Mouse (Mus musculus) regulatory T cell (primary cell): Measurements from ENCODE around the gene Ccn1.

Experiments
- in situ Hi-C: fragments of 300-600 bp; cut with MboI, MseI; formaldehyde crosslinking; loops from one replicate; pipeline ENCODE4 v1.15.1; 2025; ENCODE audit warnings: high pct_unique_total_duplicates

Gene Ccn1

DNA sequence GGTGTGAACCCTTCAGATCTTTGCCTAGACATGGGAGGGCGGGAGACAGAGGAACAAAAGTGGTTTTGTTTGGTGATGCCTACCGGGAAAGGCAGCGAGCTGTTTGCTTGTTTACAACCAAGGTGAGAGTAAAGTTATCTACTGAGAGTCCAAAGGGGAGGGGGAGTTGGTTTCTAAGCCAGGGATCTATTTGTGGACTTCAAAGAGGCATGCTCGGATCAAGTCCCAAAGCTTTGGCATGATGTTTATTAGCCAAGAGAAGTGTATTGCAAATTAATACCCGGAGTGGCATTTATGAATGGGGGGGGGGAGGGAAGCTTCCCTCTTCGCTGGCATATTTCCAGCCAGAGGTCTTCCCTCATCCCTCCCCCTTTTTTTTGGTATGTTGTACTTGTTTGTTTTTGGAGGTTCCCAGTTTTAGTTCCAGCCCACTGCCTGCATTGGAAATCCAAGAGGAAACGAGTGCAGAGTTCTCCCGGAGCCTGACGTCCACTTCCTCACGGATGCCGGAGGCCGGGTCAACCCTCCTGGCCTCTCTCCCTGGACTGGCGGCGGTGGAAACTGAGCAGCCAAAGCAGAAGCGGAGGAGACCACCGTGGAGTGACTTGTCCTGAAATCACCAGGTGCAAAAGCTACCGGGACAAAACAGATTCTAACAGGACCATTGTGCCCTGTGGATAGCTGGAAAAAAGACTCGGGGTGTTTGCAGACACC, 674 bp upstream of the Ccn1 start:
- in situ Hi-C loops, result no loop called here

DNA sequence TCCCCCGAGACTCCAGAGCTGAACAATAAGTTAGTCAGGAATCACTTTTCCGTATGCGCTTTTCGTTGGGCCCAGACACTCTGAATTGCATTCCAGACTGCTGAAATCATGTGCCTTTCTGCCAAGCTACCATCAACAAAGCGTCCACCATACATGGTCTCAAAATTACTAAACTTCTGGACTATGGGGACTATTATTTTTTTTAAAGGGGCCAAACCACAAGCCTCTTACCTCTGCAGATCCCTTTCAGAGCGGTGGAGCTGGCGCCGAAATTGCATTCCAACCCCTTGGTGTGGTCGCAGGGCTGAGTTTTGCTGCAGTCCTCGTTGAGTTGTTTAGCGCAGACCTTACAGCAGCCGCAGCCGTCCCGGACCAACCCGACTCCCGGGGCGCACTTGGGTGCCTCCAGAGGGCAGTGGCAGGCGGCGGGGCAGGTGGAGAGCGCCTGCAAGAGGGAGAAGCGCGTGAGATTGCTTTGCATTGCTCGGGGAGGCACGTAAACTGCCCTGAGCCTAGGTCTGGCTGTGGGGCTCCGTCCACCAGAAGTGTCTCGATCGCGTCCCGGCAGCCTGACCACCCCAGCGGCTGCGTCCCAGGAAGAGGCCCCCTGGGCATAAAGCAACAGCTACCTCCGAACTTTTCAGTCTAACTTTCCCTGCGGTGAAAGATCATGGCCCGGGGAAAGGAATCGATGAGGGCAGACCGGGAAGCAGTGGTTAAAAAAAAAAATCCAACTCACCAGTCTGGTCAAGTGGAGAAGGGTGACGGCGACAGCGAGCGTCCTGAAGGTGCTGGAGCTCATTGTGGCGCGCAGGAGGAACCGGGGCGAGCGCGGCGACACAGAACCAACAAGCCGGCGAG, 560 bp downstream of the Ccn1 start:
- in situ Hi-C loops, result loop anchor here (10.0 kb wide), 1 partner anchor 256 kb away; no protein-coding TSS in a partner anchor

DNA sequence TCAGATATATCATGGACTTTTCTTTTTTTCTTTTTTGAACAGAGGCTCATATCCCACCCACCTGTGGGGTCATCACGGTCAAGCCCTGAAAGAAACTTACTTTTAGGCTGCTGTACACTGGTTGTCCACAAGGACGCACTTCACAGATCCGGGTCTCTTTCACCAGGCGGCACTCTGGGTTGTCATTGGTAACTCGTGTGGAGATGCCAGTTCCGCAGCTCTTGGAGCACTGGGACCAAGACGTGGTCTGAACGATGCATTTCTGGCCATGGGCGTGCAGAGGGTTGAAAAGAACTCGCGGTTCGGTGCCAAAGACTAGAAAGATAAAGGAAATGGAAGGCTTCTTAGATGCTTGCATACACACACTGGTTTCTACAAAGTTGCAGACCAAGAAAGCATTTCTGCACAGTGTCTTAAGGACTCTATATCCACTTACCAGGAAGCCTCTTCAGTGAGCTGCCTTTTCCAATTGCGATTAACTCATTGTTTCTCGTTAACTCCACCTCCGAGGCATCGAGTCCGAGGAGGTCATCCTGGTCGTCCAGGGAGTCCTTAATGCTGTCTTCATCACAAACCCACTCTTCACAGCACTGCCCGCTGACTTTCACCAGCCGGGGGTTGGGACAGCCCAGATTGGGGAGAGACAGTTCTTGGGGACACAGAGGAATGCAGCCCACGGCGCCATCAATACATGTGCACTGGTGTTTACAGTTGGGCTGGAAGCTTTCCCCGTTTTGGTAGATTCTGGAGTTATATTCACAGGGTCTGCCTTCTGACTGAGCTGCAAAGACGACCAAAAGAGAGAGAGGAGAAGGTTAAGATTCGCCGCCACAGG, 1.5 kb downstream of the Ccn1 start:
- in situ Hi-C loops, result loop anchor here (10.0 kb wide), 1 partner anchor 256 kb away; no protein-coding TSS in a partner anchor

DNA sequence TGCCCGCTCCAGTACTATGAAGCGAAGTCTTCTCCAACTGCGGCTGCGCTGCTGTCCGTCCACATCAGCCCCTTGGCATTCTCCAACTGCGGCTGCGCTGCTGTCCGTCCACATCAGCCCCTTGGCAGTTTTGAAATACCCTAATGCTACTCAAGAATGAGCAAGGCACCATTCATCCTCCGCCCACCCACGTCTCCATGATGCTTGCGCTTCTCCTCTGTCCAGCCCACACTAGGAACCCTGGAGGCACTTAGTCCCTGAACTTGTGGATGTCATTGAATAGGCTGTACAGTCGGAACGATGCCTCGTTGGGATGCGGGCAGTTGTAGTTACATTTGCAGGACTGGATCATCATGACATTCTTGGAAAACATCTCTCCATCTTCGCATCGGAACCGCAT, 2.4 kb downstream of the Ccn1 start:
- in situ Hi-C loops, result loop anchor here (10.0 kb wide), 1 partner anchor 257 kb away; no protein-coding TSS in a partner anchor

DNA sequence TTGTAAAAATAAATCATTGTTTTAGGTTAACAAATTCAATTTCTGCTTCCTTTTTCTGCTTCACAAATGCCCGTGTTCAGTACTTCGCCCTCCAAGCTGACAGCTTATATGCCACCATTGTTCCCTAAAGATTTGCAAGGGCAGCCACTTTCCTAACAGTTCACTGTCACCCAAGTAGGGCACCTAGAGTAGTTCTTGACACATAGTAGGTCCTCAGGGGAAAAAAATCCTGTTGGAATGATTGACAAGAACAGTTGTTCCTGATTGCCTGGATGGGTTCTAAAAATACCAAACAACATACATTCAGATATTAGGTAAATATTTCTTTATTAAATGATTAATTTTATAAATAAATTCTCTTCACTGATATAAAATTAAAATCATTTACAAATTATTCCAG, 3.1 kb downstream of the Ccn1 start:
- in situ Hi-C loops, result loop anchor here (10.0 kb wide), 1 partner anchor 258 kb away; no protein-coding TSS in a partner anchor

DNA sequence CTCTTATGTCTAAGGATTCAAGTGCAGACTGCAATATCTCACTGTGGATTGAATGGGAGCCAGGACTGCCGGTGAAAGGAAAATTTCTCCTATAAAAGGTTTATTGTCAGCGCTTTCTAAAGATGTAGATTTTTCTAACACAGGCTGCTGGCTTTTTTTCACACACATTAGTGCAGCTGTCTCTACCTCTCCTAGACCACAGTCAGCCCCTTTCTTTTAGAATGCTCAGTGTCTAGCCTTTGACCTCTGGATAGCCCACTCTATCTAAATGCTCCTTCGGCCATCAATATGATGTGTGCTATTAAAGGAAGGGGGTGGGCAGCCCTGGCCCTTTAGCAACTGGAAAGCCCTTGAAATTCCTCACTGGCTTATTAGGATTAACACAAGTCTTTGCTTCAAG, 3.8 kb downstream of the Ccn1 start:
- in situ Hi-C loops, result loop anchor here (10.0 kb wide), 1 partner anchor 259 kb away; no protein-coding TSS in a partner anchor

DNA sequence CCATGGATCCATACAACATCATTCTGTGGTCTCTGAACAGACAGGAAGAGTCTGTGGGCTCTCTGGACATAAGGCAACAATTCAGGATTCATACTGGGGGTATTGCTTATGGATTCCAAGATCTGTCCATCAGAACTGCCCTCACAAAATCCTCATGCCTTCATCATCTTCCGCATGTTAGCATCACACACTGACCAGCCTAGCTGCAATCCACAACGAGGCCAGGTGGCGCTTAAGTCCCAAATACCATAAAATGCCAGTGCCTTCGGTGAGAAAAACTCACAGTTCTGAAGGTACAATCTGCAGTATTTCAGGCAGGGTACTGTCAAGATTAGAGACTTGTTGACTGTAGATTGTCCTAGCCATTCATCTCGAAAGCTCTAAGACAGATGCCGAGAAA, 4.3 kb downstream of the Ccn1 start:
- in situ Hi-C loops, result loop anchor here (10.0 kb wide), 1 partner anchor 259 kb away; no protein-coding TSS in a partner anchor

DNA sequence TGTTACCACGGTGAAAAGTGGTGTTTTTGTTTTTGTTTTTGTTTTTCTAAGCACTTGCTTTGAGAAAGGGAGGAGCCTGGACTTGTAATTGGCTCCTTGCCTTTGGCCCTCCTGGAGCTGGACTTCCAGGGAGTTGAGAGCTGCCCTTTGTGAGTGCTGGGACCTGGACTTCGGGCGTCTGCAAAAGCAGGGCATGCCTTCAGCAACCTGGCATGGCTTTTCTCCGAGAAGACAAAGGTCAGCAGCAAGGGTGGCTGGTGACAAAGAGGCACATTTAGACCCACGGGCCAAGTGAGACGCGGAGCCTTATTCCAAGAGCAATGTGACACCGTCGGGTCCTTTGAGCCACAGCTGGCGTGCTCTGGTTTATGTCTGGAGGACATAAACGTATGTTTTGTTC, 6.9 kb downstream of the Ccn1 start:
- in situ Hi-C loops, result loop anchor here (10.0 kb wide), 1 partner anchor 262 kb away; no protein-coding TSS in a partner anchor

DNA sequence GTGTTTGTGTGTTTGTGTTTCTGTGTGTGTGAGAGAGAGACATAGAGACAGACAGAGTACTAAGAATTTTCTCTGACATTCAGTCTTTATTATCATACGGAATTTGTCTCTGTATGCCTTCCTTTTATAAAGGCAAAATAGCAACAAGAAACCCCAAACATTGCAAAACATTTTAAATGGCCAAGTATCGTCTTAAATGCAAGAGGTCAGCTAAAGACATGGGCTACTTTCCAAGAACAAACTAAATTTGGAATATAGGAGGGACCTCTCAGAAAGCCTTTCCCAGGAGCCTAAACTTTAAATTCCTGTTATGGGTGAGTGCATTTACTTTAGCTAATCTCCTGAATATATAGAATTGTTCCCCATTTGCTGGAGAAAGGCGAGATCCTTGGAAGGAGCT, 7.9 kb downstream of the Ccn1 start:
- in situ Hi-C loops, result loop anchor here (10.0 kb wide), 1 partner anchor 263 kb away; no protein-coding TSS in a partner anchor

DNA sequence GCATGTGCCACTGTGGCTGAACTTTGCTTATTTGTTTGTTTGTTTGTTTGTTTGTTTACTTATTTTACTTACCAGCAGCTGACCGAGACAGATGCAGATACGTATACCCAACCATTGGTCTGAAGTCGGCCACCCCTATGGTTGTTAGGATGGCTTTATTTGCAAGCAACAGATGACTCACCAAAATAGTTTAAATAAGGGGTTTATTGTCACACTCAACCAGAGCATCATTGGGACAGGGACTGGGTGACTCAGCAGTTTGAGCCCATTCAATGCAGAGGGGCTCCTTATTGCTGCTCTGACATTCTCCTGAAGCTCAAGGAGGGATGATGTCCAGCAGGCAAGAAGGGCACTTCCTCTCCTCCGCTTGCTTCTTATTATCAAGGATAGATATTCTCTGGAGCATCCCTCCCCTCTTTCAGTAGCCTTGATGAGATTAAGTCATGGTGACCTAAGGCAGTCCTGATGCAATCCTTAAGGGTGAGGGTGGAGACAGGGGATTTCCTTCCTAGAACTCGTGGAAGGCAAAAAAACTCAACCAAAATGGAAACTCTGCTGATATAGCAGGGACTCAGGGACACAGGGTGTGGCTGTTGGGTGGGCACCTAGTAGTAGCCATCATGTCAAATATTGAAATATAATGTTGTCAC, 8.6 kb downstream of the Ccn1 start:
- in situ Hi-C loops, result loop anchor here (10.0 kb wide), 1 partner anchor 264 kb away; no protein-coding TSS in a partner anchor

DNA sequence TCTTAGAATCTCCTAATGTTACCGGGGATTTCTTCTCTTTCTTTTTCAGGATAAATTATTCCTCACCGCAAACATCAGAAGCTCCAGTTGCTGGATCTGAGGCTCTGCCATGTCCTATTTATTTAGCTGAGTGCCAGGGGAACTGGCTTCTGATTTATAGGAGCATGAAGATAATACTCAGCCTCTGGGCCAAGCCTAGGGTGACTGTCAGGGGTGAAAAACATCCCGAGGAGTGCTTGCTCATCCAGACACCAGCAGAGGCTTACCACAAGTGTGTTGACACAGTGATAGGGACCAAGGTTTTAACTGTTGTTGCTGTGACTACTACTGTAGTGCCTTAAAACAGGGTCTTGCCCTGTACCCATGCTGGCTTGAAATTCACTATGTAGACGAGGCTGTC, 9.2 kb downstream of the Ccn1 start:
- in situ Hi-C loops, result loop anchor here (10.0 kb wide), 1 partner anchor 264 kb away; no protein-coding TSS in a partner anchor

DNA sequence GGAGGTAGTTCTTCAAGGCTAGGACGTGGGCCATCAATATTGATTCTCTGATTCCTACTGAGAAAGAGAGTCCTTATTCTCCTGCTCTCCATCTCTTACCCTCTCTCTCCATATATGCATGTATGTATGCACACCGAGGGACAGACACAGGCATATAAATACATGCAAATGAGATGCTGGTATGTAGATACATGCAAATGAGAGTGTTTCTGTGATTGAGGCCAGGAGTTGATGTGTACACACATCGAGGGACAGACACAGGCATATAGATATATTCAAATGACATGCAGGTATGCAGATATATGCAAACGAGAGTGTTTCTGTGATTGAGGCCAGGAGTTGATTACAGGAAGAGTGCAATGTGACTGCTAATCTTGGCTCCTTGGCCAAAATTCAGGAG, 9.6 kb downstream of the Ccn1 start:
- in situ Hi-C loops, result loop anchor here (10.0 kb wide), 1 partner anchor 265 kb away; no protein-coding TSS in a partner anchor

DNA sequence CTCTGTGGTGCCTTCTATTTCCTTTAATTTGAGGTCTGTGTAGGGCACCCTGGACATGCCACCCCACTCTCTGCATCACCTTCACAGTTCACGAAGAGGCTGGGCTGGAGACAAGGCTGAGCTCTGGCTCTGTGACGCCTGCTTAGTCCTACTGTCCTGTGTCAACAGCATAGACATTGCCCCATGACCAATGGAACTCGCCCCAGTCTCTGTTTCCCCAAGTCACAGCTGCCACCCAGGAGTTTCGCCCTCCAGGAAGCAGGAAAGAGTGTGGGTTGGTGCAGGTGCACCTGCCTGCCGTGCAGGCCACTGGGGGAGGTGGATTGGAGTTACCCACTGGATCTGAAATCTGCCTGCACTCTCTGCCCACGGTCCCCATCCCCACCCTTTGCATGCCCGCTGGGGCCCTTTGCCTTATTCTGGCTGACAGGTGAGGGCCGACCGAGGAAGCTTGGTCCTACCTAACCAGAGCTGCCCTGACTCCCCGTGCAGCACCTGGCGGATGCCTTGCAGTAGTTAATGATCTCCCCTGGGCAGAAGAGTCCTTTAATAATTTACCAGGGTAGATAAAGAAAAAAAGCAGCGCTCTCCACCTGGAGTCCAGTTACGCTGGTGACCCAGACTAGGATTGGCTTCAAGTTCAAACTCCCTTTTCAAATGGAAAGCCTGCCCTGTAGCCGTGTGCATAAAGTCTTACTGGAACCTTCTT, 15.6 kb downstream of the Ccn1 start:
- in situ Hi-C loops, result no loop called here

DNA sequence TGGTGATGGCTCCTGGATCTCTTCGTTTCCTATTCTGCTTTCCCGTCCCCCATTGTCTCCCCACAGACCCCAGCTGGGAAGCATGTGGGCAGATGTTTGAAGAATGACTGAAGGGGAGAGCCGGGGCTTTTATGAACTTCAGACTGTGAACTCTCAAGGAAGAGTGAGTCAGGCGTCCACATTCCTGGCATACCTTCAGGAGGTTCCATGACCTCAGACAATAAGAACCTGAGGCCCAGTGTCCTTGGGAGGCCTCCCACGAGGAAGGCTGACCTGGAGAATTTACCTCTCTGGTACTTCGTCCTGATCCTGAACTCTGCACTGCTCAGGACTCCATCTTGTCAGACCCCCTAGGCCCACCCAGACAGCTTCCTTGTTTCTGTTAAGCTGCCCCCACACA, 16.9 kb downstream of the Ccn1 start:
- in situ Hi-C loops, result no loop called here

DNA sequence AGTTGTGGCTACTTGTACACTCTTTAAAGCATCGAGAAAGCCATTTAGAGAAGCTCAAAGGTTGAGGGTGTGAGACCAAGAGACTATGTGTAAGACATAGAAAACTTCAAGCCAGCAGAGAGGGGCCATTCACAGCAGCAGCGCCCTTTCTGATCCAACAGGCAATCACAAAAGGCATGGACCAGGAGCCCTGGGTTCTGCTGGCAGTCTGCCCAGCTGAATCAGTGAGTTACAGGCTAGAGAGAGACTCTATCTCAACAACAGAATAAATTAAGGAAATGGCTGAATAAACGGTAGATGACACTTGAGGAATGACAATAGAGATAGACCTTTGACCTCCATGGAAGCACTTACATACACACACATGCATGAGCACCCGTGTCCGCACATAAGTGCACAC, 21.1 kb downstream of the Ccn1 start:
- in situ Hi-C loops, result no loop called here

DNA sequence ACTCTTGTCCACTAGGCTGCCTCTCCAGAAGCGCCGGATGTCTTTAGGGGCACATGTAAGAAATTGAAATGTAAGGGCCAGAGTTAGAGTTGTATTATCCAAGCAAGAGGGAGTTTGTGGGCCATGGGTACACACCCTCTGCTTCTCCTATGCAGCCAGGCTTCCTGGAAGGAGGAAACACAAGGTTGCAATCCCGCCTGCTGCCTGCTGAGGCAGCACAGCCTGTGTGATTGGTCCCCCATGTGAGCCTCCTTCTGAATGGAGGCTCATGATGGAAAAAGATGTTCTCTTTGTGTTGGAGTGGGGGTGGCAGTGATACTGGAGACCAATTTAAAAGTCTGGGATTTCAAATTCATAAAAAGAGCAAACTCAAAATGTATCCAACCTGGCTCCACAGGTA, 22.0 kb downstream of the Ccn1 start:
- in situ Hi-C loops, result no loop called here

DNA sequence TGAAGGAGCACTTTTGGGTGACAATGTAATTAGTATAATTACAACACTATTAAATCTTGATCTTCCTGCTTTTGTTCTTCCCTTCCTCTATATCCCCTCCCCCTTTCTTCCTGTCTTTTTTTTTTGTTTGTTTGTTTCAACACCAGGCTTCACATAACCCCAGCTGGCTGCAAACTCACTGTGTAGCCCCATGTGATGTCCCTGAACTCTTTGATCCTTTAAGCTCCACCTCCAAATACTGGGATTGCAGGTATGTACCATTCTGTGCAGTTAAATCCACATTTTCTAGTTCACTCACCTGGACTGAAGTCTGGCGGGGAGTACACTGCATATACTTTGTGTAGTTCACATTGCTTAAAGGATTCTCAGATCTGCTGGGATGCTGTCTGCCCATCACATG, 23.7 kb downstream of the Ccn1 start:
- in situ Hi-C loops, result no loop called here

DNA sequence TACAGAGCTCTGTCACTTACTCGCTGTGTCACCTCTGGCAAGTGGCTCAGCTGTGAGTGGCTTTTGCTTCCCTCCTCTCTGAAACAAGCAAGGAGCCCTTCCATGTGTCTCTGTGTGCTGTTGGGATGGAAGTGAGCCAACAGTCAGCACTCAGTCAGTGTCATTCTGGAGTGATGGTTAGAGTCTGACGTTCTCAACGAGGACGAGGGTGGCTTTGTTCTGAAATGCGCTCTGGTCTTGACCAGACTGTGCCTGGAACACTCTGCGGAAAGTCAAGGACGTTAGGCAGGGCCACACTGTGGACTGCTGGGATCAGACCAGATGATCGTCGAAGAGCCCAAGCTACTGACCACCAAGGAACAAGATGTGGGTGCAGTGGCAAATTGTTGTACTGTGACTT, 24.2 kb downstream of the Ccn1 start:
- in situ Hi-C loops, result no loop called here

DNA sequence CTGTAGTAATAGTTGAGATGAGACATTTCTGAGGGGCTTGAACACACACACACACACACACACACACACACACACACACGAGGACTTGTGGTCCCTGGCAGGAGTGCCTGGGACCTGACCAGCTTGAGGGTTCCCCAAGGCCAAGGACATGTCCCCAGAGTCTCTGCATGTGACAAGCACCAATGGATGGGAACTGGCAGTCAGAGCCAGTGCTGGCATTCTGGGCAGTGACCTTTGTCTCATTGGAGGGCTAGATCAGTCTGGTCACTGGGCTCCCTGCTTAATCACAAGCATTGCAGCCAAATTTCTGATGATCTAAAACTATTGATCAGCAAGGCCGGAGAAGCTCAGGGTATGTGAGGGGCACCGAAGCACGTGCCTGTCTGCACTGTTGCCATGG, 25.0 kb downstream of the Ccn1 start:
- in situ Hi-C loops, result no loop called here

DNA sequence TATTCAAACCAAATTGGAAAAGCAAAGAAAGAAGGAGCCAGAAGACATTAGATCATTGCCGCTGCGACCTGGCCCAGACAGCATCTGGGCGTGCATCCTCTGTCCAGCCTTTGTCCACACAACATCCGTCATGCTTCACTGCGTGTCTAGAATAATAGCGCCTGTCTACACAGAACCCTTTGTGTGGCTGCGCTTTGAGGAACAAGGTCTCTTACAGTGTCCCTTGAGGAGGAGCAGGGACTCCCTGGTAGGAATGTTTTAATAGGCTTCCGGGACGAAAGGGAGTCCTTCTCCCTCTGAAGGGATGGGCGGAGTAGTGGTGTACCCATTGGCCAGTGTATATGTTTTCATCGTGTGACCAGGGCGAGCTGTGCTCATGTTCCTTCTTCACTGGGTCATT, 26.7 kb downstream of the Ccn1 start:
- in situ Hi-C loops, result no loop called here
